Mouse (Mus musculus) thymus, postnatal 14 days (tissue): ENCODE data around the gene A930017K11Rik.

Source experiments
- DNase-seq: peaks from one replicate; pipeline ENCODE4 v3.0.0; 2021

A930017K11Rik gene

GRCm38 (mm10) chr17:25951803-25952623 lies at the start of gene A930017K11Rik:
Gene A930017K11Rik, minus strand, starts transcription at chr17:25952565.
- no peak for DNase-seq

- no peak for DNase-seq
Observed at GRCm38 (mm10) chr17:25998425-25998824, 46.1 kb upstream of the A930017K11Rik start.

- no peak for DNase-seq
Observed at GRCm38 (mm10) chr17:25993489-25993888, 41.1 kb upstream of the A930017K11Rik start.

GRCm38 (mm10) chr17:25992274-25992673 lies 39.9 kb upstream of the A930017K11Rik start:
- DNase-seq: no peak

DNA sequence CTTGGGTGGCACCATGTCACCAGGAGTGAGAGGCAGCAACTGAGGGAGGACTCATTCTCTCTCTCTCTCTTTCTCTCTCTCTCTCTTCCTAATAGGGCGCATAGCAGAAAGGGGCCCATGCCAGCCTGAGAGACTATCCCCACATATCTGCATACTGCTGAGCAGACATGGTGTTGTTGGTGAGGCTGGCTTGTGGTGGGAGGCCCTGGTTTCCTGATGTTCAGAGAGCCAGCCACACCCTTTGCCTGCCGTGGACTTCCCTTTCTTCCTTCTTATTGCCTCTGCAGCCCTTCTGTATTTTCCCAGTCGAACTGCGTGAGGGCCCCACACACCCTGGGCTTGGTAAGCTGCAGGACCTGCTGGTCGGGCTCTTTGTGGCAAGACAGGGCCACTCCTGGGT lies 38.0 kb upstream of the A930017K11Rik start:
- no peak for DNase-seq

DNA sequence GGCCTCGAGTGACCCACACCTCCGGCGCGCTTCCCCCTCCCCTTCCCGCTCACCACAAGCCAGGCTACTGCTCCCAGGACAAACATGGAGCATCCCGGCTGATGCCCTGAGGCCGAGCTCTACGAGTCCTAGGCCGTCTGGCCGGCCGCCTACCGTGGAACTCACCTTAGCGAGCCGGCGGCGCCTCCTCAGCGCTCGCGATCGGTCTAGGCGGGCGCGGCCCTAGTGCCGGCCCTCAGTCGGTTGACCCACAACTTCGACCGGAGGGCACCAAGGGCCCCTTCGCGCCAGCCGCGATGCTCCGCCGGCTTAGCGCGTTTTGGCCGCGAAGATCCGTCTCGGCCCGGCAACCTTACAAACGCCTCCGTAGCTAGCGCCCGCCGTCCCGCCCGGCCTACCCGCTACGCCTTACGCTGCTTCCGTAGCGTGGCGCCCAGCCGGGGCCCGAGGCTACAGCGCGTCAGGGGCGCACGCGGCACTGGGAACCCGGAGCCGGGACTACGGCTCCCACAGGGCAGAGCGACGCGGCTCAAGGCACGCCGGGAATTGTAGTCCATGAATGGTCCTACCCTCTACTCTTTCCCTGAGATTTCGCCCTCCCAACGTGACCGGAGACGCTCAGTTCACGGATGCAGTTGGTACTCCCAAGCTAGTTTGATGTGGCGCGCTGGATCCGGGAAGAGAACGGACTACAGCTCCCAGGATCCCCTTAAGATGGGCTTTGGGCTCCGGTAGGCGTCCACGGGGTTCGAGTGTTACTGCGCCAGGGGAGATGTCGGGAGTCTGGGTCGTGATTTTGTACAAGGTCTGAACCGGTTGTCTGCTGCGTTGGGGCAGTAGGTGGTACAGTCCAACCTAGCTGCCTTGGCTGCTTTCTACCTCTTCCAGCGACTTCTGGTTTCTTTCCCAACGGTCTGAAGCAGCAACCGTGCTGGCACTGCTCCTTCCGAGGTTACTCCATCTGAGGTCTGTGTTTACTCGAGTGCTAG lies 33.2 kb upstream of the A930017K11Rik start, which contains the start of gene Capn15:
Gene Capn15, minus strand, starts transcription at position 491 of the 989 bp plus-strand sequence.
- peak; percentile 93 for DNase-seq

DNA sequence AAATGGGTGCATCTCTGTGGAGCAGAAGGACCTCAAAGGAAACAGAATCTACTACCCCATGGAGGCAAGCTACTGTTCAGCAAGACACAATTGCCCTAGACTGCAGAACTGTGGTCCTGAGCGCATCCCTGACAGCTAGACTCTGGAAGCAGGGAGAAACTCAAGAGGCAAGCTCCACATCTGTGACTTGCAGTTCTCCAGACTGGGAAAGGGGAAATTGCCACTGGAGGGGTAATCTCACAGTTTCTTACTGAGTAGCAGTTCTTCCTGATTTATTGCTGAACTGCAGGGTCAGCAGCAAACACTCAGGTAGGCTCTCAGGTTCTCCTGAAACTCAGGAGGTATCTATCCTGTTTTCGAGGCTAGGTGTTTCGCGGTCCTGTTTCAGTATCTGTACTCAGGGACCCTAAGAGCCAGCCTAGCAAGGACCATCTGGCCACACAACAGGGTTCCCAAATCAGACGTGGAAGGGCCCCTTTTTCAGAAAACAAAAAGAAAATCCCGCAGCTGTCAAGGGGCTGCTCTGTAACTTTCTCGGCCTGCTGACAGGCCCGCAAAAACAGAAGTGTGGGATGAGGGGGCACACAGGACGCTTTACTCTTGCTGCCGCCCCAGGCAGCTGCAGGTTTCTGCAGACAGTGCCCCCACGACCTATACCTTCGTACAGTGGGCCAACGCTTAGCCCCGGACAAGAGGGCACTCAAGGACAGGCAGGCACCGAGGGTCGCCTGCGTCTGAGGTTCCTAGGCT lies 32.4 kb upstream of the A930017K11Rik start:
- DNase-seq: no peak

GRCm38 (mm10) chr17:25984066-25984465 lies 31.7 kb upstream of the A930017K11Rik start:
- DNase-seq: no peak

DNA sequence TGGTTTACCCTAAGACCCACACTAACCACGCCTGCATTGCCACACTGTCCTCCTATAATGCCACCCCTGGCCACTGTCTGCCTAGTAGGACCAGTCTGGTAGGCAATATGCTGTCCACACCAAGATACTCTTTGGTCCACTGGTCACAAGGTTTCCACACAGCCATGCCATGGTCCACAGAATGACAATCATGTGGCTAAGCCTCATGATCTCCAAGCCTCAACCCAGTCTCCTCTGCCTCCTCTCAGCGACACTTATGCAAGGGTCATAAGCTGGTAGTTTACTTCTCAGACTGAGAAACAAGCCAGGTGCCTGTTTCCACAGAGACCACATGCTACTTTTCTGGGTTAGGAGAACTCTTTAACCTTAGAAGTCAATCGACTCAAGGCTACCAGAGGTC lies 30.5 kb upstream of the A930017K11Rik start:
- no peak for DNase-seq

- no peak for DNase-seq
Observed at GRCm38 (mm10) chr17:25980854-25981253, 28.5 kb upstream of the A930017K11Rik start.

DNA sequence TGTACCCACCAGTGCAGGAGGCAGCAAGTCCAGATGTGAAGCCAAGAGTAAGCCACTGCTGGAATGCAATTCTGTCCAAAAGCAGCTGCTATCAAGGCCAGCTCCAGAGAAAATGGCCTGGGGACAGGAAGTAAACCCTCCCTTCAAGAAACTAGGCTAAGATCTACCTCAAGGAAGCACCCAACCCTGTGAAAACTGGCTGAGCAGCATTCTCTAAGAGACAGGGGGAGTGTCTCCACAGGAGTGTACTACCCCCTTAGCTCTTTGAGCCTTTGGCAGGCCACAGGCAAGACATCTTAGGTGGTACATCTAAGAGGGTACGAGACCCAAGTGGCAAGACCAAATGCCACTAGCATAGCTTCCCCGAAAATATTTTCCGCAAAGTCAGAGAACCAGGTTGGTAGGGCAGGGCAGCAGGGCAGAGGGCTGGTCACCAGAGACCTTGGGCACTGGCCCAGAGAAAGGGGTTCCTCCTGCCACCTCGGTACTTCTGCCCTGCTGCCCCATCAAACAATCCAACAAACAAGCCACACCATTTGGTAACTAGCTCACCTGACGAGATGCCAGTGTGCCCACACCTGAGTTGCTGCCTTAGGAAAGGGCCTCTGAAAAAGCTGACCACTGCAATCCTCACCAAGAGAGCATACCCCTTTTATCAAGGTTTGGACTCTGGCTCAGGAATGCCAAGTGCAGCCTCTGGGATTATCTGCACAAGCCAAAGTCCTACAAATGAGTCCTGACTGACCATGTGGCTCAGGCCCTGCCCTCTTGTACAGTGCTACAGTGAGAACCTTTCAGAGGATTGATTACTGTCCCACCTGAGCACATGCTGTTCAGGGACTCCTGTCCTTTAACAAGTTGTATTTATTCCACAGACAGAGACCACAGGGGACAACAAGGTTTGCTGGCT lies 27.7 kb upstream of the A930017K11Rik start:
- no peak for DNase-seq

GRCm38 (mm10) chr17:25970954-25971707 lies 18.8 kb upstream of the A930017K11Rik start:
- DNase-seq: no peak

GRCm38 (mm10) chr17:25970448-25970847 lies 18.1 kb upstream of the A930017K11Rik start:
- no peak for DNase-seq

DNA sequence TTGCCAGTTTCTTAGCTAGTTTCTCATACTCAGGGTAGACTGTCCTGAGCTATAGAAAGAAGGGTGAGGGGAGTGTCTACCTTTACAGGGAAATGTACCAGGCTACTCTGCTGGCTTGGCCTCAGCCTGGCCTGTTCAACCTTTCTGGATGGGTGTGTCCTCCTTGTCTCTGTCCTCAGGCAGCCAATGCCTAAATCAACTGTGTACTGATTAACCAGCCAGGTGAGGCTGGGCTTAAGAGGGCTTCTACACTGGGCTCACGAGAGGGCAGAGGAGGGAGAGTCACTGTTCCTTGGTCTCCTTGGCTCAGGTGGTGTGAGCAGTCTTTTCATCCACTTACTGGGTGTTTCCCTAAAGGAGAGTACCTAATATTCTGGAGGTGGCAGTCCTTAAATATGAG lies 15.8 kb upstream of the A930017K11Rik start:
- DNase-seq: no peak

DNA sequence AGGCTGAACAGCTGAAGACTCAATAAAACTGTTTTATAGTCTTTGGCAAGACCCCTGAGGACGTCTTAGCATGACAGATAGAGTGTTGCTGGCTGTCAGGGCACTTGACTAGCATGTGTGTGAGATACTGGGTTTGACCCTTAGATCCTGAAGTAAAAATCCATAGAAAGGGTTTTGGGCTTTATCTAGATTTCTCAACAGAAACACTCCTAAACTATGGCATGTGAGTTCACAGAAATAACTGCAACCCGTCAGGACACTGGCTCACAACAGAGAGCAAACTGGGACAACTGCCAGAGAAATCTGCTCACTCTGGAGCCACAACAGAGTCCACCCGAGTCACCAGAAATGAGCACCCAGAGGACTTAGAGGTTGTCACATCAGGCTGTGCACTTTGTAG lies 15.3 kb upstream of the A930017K11Rik start:
- DNase-seq: no peak

DNA sequence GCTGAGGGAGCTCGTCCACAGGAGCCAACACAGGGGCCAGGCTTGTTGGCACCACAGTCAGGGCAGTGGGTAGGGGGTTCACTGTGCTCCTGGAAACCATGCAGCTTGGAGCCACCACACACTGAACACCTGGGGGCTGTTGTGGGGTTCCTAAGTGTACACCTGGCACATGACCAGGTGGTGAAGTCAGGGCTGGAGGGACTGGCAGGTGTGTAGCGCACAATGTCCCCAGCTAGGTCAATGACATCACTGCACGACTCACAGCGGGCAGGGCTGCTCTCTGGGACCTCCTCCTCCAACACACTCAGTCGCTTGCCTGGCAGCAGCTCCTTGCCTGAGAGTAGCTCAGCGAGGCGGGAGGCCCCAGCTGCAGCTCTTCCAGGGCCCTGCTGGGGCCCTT lies 11.9 kb upstream of the A930017K11Rik start:
- no peak for DNase-seq

DNA sequence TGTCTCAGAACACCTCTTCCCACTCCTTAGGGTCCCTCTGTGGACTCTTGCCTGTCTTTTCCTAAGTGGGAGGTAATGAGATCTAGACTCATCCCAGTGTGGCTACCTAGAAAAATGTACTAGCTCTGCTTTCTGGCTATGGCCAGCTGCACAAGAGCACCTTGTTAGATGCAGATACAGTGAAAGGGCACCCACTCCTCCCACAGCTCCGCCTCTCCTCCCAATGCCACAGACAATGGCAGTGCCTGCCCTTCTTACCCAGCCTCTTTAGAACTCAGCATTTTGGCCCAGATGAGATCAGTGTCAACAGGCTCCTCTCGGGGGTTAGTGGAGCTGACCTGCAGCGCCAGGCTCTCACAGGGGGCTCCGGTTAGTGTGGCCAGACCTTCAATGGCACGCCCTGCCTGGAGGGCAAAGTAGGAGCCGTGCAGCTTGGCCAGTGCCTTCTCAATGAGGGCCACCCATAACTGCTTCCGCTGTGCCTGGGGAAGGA lies 10.1 kb upstream of the A930017K11Rik start:
- DNase-seq: no peak

GRCm38 (mm10) chr17:25961566-25961965 lies 9.2 kb upstream of the A930017K11Rik start:
- no peak for DNase-seq

GRCm38 (mm10) chr17:25959630-25960467 lies 7.5 kb upstream of the A930017K11Rik start:
- no peak for DNase-seq
